12 mouse cellular contexts compared by ENCODE assay signal in the genomic region with DNA sequence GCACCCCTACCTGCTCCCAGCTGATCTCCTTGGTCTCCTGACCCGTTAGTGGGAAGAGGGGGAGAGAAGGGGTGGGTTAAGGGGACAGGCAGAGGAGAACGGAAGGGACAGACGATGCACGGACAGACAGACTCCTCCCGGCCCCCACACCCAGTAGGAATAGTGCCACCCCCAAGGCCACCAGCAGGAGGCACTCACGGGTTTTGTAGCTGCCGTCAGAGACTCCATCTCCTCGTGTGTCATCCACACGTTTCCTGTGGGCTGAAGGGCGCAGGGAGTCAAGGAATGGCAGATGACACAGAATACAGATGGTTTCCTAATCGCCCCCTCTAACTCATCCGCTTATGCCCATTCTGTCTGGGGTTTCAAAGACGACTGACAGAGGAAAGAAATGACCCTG. TPM values are rescaled to one million over a fixed set of nuclear protein-coding genes. Genes with fewer than 3 reads are reported as not detected.
DNase-seq lines count a peak whose midpoint lies in the region; ATAC-seq and TF ChIP-seq lines count a peak whose summit lies in the region.
"Had no signal": no experiment of that assay in that cellular context is flagged by ENCODE, and none has a peak within 500 bp of the region (broad histone marks: within the 10 kb centered on the region; RNA-seq: fewer than 3 reads in every experiment).

No protein-coding gene starts in this region.

- no peak for TF ChIP-seq EP300 in lung, postnatal 0 days (IDR thresholded peaks at IDR 0.05)

- no peak for ATAC-seq in lung, postnatal 0 days
- ATAC-seq in megakaryocyte-erythroid progenitor cell, adult 5-6 weeks (replicated peaks; ENCODE audit: low FRiP score, low TSS enrichment, poor library complexity, severe bottlenecking): no peak

- no peak for TF ChIP-seq POLR2A in small intestine, adult 2 months (IDR thresholded peaks at IDR 0.05; ENCODE audit: low read depth, low read length)

- no peak overlapping the region for H3K9ac ChIP-seq in lung, postnatal 0 days (replicated peaks; ENCODE audit: low read depth)
- H3K9ac ChIP-seq in ES-E14 (ENCODE audit: insufficient read depth, low read depth, low read length, poor library complexity, severe bottlenecking): peak overlapping the region; percentile 30; the same call in 1 of the 2 replicates
- H3K9ac ChIP-seq: neural tube, embryonic 12.5 days had no signal

- no peaks in the 10 kb centered on the region for H3K9me3 ChIP-seq in lung, postnatal 0 days (ENCODE audit: low read length)
- H3K9me3 ChIP-seq in ES-E14 (ENCODE audit: control insufficient read depth, insufficient read depth, low read depth, low read length): no peaks in the 10 kb centered on the region
- H3K9me3 ChIP-seq: forebrain, embryonic 10.5 days; neural tube, embryonic 12.5 days had no signal

- H3K27ac ChIP-seq in lung, postnatal 0 days (ENCODE audit: low read length): no peak overlapping the region
- H3K27ac ChIP-seq in ES-E14 (ENCODE audit: insufficient read depth, low read depth, low read length, poor library complexity, severe bottlenecking): no peak overlapping the region
- H3K27ac ChIP-seq in small intestine, adult 2 months (ENCODE audit: insufficient read depth, low read depth, low read length): no peak overlapping the region
- H3K27ac ChIP-seq: forebrain, embryonic 10.5 days; neural tube, embryonic 12.5 days had no signal

- peak; percentile 58 for TF ChIP-seq CTCF in lung, postnatal 0 days (IDR thresholded peaks at IDR 0.05)
- TF ChIP-seq CTCF in small intestine, adult 2 months (IDR thresholded peaks at IDR 0.05; ENCODE audit: extremely low read depth, insufficient read length, insufficient replicate concordance, low read depth, low read length): peak; percentile 41; the same call in 1 of the 2 replicates

- H3K4me3 ChIP-seq in lung, postnatal 0 days (ENCODE audit: low read depth, low read length): no peak overlapping the region
- H3K4me3 ChIP-seq in ES-E14 (ENCODE audit: insufficient read depth in 1 of 2, low read depth in 1 of 2, low read length in 2 of 2, poor library complexity in 1 of 2, severe bottlenecking in 1 of 2): peak overlapping the region in 1 of 2 experiments; percentile 55; a peak in 3 of 4 replicates
- no peak overlapping the region for H3K4me3 ChIP-seq in small intestine, adult 2 months (ENCODE audit: low read depth, low read length)
- H3K4me3 ChIP-seq: forebrain, embryonic 10.5 days; neural tube, embryonic 12.5 days had no signal

- 31% methylated on average over 13 of the region's 13 CpGs for WGBS in lung, postnatal 0 days
- 34% methylated on average over 13 of the region's 13 CpGs for WGBS in small intestine, adult 2 months

- H3K36me3 ChIP-seq in lung, postnatal 0 days (ENCODE audit: insufficient read depth, low read length): no peaks in the 10 kb centered on the region
- no peaks in the 10 kb centered on the region for H3K36me3 ChIP-seq in ES-E14 (ENCODE audit: control insufficient read depth, insufficient read depth, low read length, poor library complexity, severe bottlenecking)
- no peaks in the 10 kb centered on the region for H3K36me3 ChIP-seq in small intestine, adult 2 months (ENCODE audit: control insufficient read depth, insufficient read depth, low read length)

- in situ Hi-C loops in ES-E14 (cut with MboI; ENCODE audit: low sequenced_read_pairs in 2 of 2, unreplicated experiment in 2 of 2): no loop called here

- no peak overlapping the region for H3K4me2 ChIP-seq in lung, postnatal 0 days (replicated peaks; ENCODE audit: low read depth, low read length)
- H3K4me2 ChIP-seq: neural tube, embryonic 12.5 days had no signal

- H3K27me3 ChIP-seq in lung, postnatal 0 days (replicated peaks; ENCODE audit: insufficient read depth, low read length): no peaks in the 10 kb centered on the region
- H3K27me3 ChIP-seq in small intestine, adult 2 months (ENCODE audit: control insufficient read depth, insufficient read depth, low read length): no peaks in the 10 kb centered on the region; the same call in 1 of the 2 replicates

- H3K4me1 ChIP-seq in lung, postnatal 0 days (ENCODE audit: insufficient read depth, low read depth, low read length): peaks cover 14% of the 10 kb centered on the region; the same call in 1 of the 2 replicates
- peaks cover 2 to 26% of the 10 kb centered on the region in 2 experiments; a peak in 3 of 4 replicates for H3K4me1 ChIP-seq in ES-E14 (ENCODE audit: control insufficient read depth in 2 of 2, insufficient read depth in 2 of 2, low read length in 2 of 2, poor library complexity in 1 of 2)
- peaks cover 18% of the 10 kb centered on the region; the same call in 1 of the 2 replicates for H3K4me1 ChIP-seq in small intestine, adult 2 months (ENCODE audit: control insufficient read depth, insufficient read depth, insufficient read length, low read length)

- DNase-seq in embryo, embryonic 10.5 days (ENCODE audit: low spot score): peak; percentile 26
- DNase-seq in embryo, embryonic 11 days: no peak
- DNase-seq in lung, postnatal 0 days (ENCODE audit: low spot score): no peak
- no peak for DNase-seq in lung, postnatal 36 days
- DNase-seq in ES-E14 (ENCODE audit: low read depth, low spot score): no peak
- no peak for DNase-seq in c-Kit-positive CD71-positive TER-119-positive erythroid progenitor cells, embryonic 14.5 days (ENCODE audit: low spot score)
- DNase-seq: cerebellum, postnatal 36 days; lung, adult 2 months had no signal

TF ChIP-seq in ES-E14, 5 proteins besides CTCF, POLR2A, EP300 and RAD21:
- TF ChIP-seq HCFC1 (IDR thresholded peaks at IDR 0.05; ENCODE audit: borderline replicate concordance, insufficient read depth, low read length): peak; percentile 53; the same call in 1 of the 2 replicates
- no peak for TF ChIP-seq CHD2 (IDR thresholded peaks at IDR 0.05; ENCODE audit: low read depth, low read length)

RNA-seq across cellular contexts. Expression of a gene that starts 8.5 kb away (rescaled TPM):
- polyA plus RNA-seq in lung, postnatal 0 days (2015; fragmentation: Nextera tagmentation; extraction: Ambion mirVana): 0.50 and 0.54 TPM in 2 replicates
- total RNA-seq in ES-E14 (2012; rRNA removed): 0.71 and 1.4 TPM in 2 replicates
- 0.14 and 0.46 TPM in 2 replicates for polyA plus RNA-seq in small intestine, adult 2 months (2012; rRNA removed)
- total RNA-seq in megakaryocyte-erythroid progenitor cell, adult 5-6 weeks (2014; fragmentation: Nextera tagmentation): not detected in 2 replicates
- total RNA-seq in megakaryocyte-erythroid progenitor cell, adult 5-6 weeks (2017): not detected in 2 replicates

RNA-seq across cellular contexts. Expression of a gene that starts 10.0 kb away (rescaled TPM):
- polyA plus RNA-seq in lung, postnatal 0 days (2015; fragmentation: Nextera tagmentation; extraction: Ambion mirVana): 19.2 and 21.9 TPM in 2 replicates
- total RNA-seq in ES-E14 (2012; rRNA removed): 26.5 and 48.5 TPM in 2 replicates
- 101 and 257 TPM in 2 replicates for polyA plus RNA-seq in small intestine, adult 2 months (2012; rRNA removed)
- total RNA-seq in megakaryocyte-erythroid progenitor cell, adult 5-6 weeks (2014; fragmentation: Nextera tagmentation): 0.22 and 0.54 TPM in 2 replicates
- 0.11 TPM in 1 of 2 replicates, not detected in the other for total RNA-seq in megakaryocyte-erythroid progenitor cell, adult 5-6 weeks (2017)

RNA-seq across cellular contexts. Expression of a gene that starts 23.3 kb away (rescaled TPM):
- polyA plus RNA-seq in lung, postnatal 0 days (2015; fragmentation: Nextera tagmentation; extraction: Ambion mirVana): 1.8 and 2.0 TPM in 2 replicates
- total RNA-seq in ES-E14 (2012; rRNA removed): 6.9 and 12.6 TPM in 2 replicates
- polyA plus RNA-seq in small intestine, adult 2 months (2012; rRNA removed): 15.4 and 63.9 TPM in 2 replicates
- total RNA-seq in megakaryocyte-erythroid progenitor cell, adult 5-6 weeks (2014; fragmentation: Nextera tagmentation): 0.42 TPM in 1 of 2 replicates, not detected in the other
- total RNA-seq in megakaryocyte-erythroid progenitor cell, adult 5-6 weeks (2017): 0.80 TPM in 1 of 2 replicates, not detected in the other

RNA-seq across cellular contexts. Expression of a gene that starts 26.8 kb away (rescaled TPM):
- 0.49 TPM in 1 of 2 replicates, not detected in the other for polyA plus RNA-seq in lung, postnatal 0 days (2015; fragmentation: Nextera tagmentation; extraction: Ambion mirVana)
- 5.6 and 11.3 TPM in 2 replicates for total RNA-seq in ES-E14 (2012; rRNA removed)
- polyA plus RNA-seq in small intestine, adult 2 months (2012; rRNA removed): 2.9 and 4.0 TPM in 2 replicates
- 2.4 and 2.6 TPM in 2 replicates for total RNA-seq in megakaryocyte-erythroid progenitor cell, adult 5-6 weeks (2014; fragmentation: Nextera tagmentation)
- total RNA-seq in megakaryocyte-erythroid progenitor cell, adult 5-6 weeks (2017): not detected in 2 replicates

RNA-seq across cellular contexts. Expression of a gene that starts 52.0 kb away (rescaled TPM):
- polyA plus RNA-seq in lung, postnatal 0 days (2015; fragmentation: Nextera tagmentation; extraction: Ambion mirVana): 85.3 and 104 TPM in 2 replicates
- total RNA-seq in ES-E14 (2012; rRNA removed): 303 and 310 TPM in 2 replicates
- 73.2 and 122 TPM in 2 replicates for polyA plus RNA-seq in small intestine, adult 2 months (2012; rRNA removed)
- total RNA-seq in megakaryocyte-erythroid progenitor cell, adult 5-6 weeks (2014; fragmentation: Nextera tagmentation): 350 and 415 TPM in 2 replicates
- 478 and 585 TPM in 2 replicates for total RNA-seq in megakaryocyte-erythroid progenitor cell, adult 5-6 weeks (2017)

Comparison
In these comparisons a context has a peak if more than half of its experiments do, and no peak if none do; other contexts are left out.
1. RNA of a gene that starts 10.0 kb away (total RNA-seq): 26.5 to 48.5 TPM in ES-E14; 0.11 to 0.54 TPM in megakaryocyte-erythroid progenitor cell, adult 5-6 weeks; every median in the first group is over 10 times any median in the second.